Mouse (Mus musculus) layer of hippocampus, adult 9-10 months (tissue): ENCODE measurements around the gene Defa33.
"Not testable (repeated sequence)": the region's sequence is repeated elsewhere in the genome, so short reads cannot be mapped to it uniquely, and the experiment has no call there.

Experiments used
- DNase-seq: peaks from one replicate; pipeline ENCODE4 v3.0.0; 2022; ENCODE audit warnings: low spot score

Gene Defa33

GRCm38 (mm10) chr8:21391511-21391910, at the start of gene Defa33:
Gene Defa33 (plus strand): TSS chr8:21391811.
- DNase-seq, result not testable (repeated sequence)

GRCm38 (mm10) chr8:21378215-21378614, 13.4 kb upstream of the Defa33 start, which contains the start of gene Defa2:
Gene Defa2 (plus strand): TSS chr8:21378515.
- not testable (repeated sequence) for DNase-seq

GRCm38 (mm10) chr8:21427111-21427510, 35.5 kb downstream of the Defa33 start, which contains the start of gene Defa36:
Gene Defa36 (plus strand): TSS chr8:21427411.
- not testable (repeated sequence) for DNase-seq
